8 mouse cellular contexts compared by ENCODE assay signal in genomic region chr8:111056158-111056663, GRCm38 (mm10). TPM values are rescaled to one million over a fixed set of nuclear protein-coding genes. Genes with fewer than 3 reads are reported as not detected.
DNase-seq lines count a peak whose midpoint lies in the region; ATAC-seq and TF ChIP-seq lines count a peak whose summit lies in the region.

Exosc6 (plus strand) TSS chr8:111056339.

- TF ChIP-seq CTCF in cortical plate, adult 2 months (IDR thresholded peaks at IDR 0.05; ENCODE audit: extremely low read depth, insufficient read depth, low read length): peak; percentile 85

- peak; percentile 97 for ATAC-seq in activated CD4-positive, CD25-positive, alpha-beta regulatory T cell, adult 4 months
- peak; percentile 98 for ATAC-seq in inflammation-experienced regulatory T-cells, adult 6 months
- peak; percentile 88 for ATAC-seq in megakaryocyte-erythroid progenitor cell, adult 5-6 weeks (replicated peaks; ENCODE audit: low FRiP score, low TSS enrichment, poor library complexity, severe bottlenecking)

- TF ChIP-seq POLR2A in cortical plate, adult 2 months (IDR thresholded peaks at IDR 0.05; ENCODE audit: extremely low read depth, insufficient read depth, low read length): peak; percentile 38; the same call in 1 of the 2 replicates

- DNase-seq in gastrocnemius, postnatal 10 days: peak; percentile 88
- DNase-seq in left cerebral cortex, postnatal 10 days (ENCODE audit: extremely low spot score in 1 of 2, low spot score in 2 of 2): peak; percentile 87 to 95
- peak; percentile 93 for DNase-seq in right cerebral cortex, postnatal 25 days
- DNase-seq in urinary bladder, postnatal 4 days (ENCODE audit: low spot score in 2 of 2): peak; percentile 85 to 89

- no peaks in the 10 kb centered on the region for H3K4me1 ChIP-seq in cortical plate, adult 2 months (ENCODE audit: control insufficient read depth, insufficient read depth, low read length)

- intact Hi-C loops in left cerebral cortex, postnatal 10 days (cut with DNase I): loop anchor here (2.0 kb wide), 1 partner anchor 35 kb away; no protein-coding TSS in a partner anchor

- peak within 1 kb of the TSS; percentile 66 for H3K4me3 ChIP-seq in cortical plate, adult 2 months (ENCODE audit: insufficient read depth, low read length)

- peak within 1 kb of the TSS; percentile 72 for H3K27ac ChIP-seq in cortical plate, adult 2 months (ENCODE audit: insufficient read depth, low read length)

RNA-seq across cellular contexts. Expression of gene Exosc6, which starts in this region (rescaled TPM):
- not detected for polyA plus RNA-seq in activated CD4-positive, CD25-positive, alpha-beta regulatory T cell, adult 4 months (2017; shearing (Covaris generic))
- not detected in 2 replicates for polyA plus RNA-seq in cortical plate, adult 2 months (2012; rRNA removed)
- total RNA-seq in gastrocnemius, postnatal 10 days (2021): not detected
- not detected for polyA plus RNA-seq in inflammation-experienced regulatory T-cells, adult 6 months (2017; shearing (Covaris generic))
- not detected for total RNA-seq in left cerebral cortex, postnatal 10 days (2021)
- 7.6 and 11.2 TPM in 2 replicates for total RNA-seq in megakaryocyte-erythroid progenitor cell, adult 5-6 weeks (2014; fragmentation: Nextera tagmentation)
- total RNA-seq in megakaryocyte-erythroid progenitor cell, adult 5-6 weeks (2017): 24.2 and 30.5 TPM in 2 replicates

Comparison
In these comparisons a context has a peak if more than half of its experiments do, and no peak if none do; other contexts are left out.
1. Peak in every context shown above with its lines: DNase-seq, ATAC-seq, H3K4me3 ChIP-seq and H3K27ac ChIP-seq.
2. RNA of gene Exosc6 (total RNA-seq): 7.6 to 30.5 TPM in megakaryocyte-erythroid progenitor cell, adult 5-6 weeks; not detected in gastrocnemius, postnatal 10 days and not detected in left cerebral cortex, postnatal 10 days; every median in the first group is over 4 times any median in the second.
3. Peak in ATAC-seq in activated CD4-positive, CD25-positive, alpha-beta regulatory T cell, adult 4 months; RNA of the gene not detected or under 1 TPM.
4. Peak in DNase-seq in gastrocnemius, postnatal 10 days; RNA of the gene not detected or under 1 TPM.
5. Peak in ATAC-seq in inflammation-experienced regulatory T-cells, adult 6 months; RNA of the gene not detected or under 1 TPM.
6. Peak in DNase-seq in left cerebral cortex, postnatal 10 days; RNA of the gene not detected or under 1 TPM.